Mouse (Mus musculus): ENCODE data around the gene Scube3. TPM values are rescaled to one million over a fixed set of nuclear protein-coding genes. Genes with fewer than 3 reads are reported as not detected.
"Not testable (repeated sequence)": the region's sequence is repeated elsewhere in the genome, so short reads cannot be mapped to it uniquely, and the experiment has no call there.

Gene Scube3
- polyA plus RNA-seq, 1 experiment from 2014 or later = 6.3 TPM

DNA sequence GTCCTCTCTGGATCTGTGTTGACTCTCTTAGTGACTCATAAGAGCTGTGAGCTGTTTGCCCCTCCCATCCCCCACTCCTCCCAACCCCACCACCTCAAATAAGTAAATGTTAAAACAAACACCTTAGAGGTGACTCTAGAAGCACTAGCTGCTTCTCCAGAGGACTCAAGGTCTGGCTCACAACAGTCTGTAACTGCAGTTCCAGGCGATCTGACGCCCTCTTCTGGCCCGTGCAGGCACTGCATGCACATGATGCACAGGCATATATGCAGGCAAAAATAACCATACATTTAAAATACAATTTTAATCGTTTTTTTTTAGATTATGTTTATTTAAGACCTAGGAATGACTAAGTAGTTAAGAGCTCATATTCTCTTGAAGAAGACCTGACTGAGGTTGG is 71.3 kb downstream of the Scube3 start:
- 41% methylated on average over 4 of the region's 4 CpGs for WGBS
- Histone ChIP-seq H3K4me2 (ENCODE audit: low read depth, low read length) (no peak overlapping the region), H3K9me3 (ENCODE audit: control insufficient read depth, low read length) (no peaks in the 10 kb centered on the region), H3K36me3 (ENCODE audit: control insufficient read depth, insufficient read depth, low read length) (no peaks in the 10 kb centered on the region), H3K4me3 (ENCODE audit: low read depth, low read length) (no peak overlapping the region), H3K27ac (ENCODE audit: low read depth, low read length) (no peak overlapping the region), H3K4me1 (ENCODE audit: control insufficient read depth, insufficient read depth, low read length) (no peaks in the 10 kb centered on the region), H3K9ac (replicated peaks; ENCODE audit: low read depth, low read length) (no peak overlapping the region), H3K27me3 (ENCODE audit: control insufficient read depth, insufficient read depth, low read length) (no peaks in the 10 kb centered on the region)
- no peak for ATAC-seq (ENCODE audit: low read depth)

DNA sequence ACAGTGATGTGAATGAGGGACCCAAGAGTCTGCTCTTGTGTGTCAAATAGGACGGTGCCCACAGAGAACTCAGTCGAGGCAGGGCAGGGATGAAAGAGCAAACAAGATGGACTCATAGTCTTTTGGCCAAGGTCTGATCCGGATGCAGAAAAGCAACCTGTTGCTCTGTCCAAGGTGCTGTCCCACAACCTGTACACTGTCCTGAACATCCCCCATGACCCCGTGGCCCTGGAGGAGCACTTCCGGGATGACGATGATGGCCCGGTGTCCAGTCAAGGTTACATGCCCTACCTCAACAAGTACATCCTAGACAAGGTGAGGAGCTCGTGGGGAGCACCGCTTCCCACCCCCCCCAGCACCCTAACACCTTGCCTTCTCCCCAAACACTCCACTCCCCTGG is 74.8 kb downstream of the Scube3 start:
- Histone ChIP-seq H3K9me3 (ENCODE audit: control insufficient read depth, low read length) (no peaks in the 10 kb centered on the region), H3K27me3 (ENCODE audit: control insufficient read depth, insufficient read depth, low read length) (no peaks in the 10 kb centered on the region), H3K27ac (ENCODE audit: low read depth, low read length) (no peak overlapping the region), H3K4me1 (ENCODE audit: control insufficient read depth, insufficient read depth, low read length) (no peaks in the 10 kb centered on the region), H3K36me3 (ENCODE audit: control insufficient read depth, insufficient read depth, low read length) (no peaks in the 10 kb centered on the region), H3K4me3 (ENCODE audit: low read depth, low read length) (no peak overlapping the region), H3K9ac (replicated peaks; ENCODE audit: low read depth, low read length) (no peak overlapping the region), H3K4me2 (ENCODE audit: low read depth, low read length) (no peak overlapping the region)
- no peak for ATAC-seq (ENCODE audit: low read depth)
- 90% methylated on average over 9 of the region's 9 CpGs for WGBS

DNA sequence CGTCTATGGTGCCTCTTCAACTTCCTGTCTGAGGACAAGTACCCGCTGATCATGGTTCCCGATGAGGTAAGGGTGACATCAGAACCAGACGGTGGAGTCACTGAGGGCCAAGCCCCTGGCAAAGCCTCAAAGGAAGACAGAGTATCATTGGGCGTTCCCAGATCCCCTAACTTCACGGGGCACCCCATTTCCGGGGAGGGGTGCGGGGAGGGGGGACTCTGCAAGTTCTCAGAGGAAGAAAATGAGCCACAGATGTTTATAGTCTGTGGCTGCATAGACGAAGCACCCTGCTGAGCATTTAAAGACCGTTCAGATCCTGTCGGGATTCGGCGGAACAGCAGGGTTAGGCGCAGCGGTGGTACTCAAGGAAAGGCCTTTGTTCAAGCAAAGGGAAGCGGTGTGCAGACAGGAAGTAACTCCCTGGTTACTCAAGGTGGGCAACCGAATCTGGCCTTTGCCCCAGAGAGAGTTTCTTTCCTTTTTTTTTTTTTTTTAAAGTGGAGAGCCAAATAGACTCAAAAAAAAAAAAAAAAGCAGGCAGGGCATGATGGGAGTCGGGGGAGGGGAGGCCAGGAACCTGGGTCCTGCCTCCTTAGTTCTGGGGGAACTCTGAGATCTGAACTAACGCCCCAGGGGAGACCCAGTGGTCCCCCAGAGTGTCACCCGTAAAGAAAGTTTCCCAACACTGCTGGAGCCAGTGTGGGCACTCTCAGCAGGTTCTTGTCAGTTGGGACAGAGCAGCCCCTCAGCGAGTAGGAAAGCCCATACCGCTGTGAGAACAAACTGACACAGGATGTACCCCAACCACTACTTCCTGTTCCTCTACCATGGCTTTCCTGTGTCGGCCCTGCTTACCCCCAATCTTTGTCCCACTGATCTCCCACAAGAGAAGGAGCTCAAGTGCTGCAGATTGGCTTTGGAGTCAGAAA is 76.0 kb downstream of the Scube3 start:
- Histone ChIP-seq H3K9ac (replicated peaks; ENCODE audit: low read depth, low read length) (0 out of 2 replicates have a peak overlapping the region, but pooled peaks have one; percentile 8), H3K4me2 (ENCODE audit: low read depth, low read length) (0 out of 2 replicates have a peak overlapping the region, but pooled peaks have one; percentile 2), H3K36me3 (ENCODE audit: control insufficient read depth, insufficient read depth, low read length) (no peaks in the 10 kb centered on the region), H3K9me3 (ENCODE audit: control insufficient read depth, low read length) (no peaks in the 10 kb centered on the region), H3K4me1 (ENCODE audit: control insufficient read depth, insufficient read depth, low read length) (peaks cover 2% of the 10 kb centered on the region), H3K27me3 (ENCODE audit: control insufficient read depth, insufficient read depth, low read length) (no peaks in the 10 kb centered on the region), H3K4me3 (ENCODE audit: low read depth, low read length) (no peak overlapping the region), H3K27ac (ENCODE audit: low read depth, low read length) (0 out of 2 replicates have a peak overlapping the region, but pooled peaks have one; percentile 7)
- 23% methylated on average over 23 of the region's 23 CpGs for whole genome bisulfite sequencing
- no peak for ATAC-seq (ENCODE audit: low read depth)

DNA sequence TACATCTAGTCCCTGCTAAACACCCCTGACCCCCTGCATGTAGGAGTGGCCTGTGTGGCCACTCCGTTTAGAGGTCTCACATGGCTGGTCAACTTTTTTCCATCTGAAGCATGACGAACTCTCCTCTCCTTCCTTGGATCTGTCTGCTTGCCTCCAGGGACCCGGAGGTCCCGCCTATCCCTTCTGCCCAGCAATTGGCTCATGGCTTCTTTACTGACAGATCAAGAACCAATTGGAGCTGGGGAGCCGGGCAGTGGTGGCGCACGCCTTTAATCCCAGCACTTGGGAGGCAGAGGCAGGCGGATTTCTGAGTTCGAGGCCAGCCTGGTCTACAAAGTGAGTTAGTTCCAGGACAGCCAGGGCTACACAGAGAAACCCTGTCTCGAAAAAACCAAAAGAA is 80.5 kb downstream of the Scube3 start:
- H3K36me3 ChIP-seq (ENCODE audit: control insufficient read depth, insufficient read depth, low read length); H3K4me3 ChIP-seq (ENCODE audit: low read depth, low read length); H3K9ac ChIP-seq (replicated peaks; ENCODE audit: low read depth, low read length); H3K27me3 ChIP-seq (ENCODE audit: control insufficient read depth, insufficient read depth, low read length); ATAC-seq (ENCODE audit: low read depth); H3K9me3 ChIP-seq (ENCODE audit: control insufficient read depth, low read length); H3K4me2 ChIP-seq (ENCODE audit: low read depth, low read length); H3K27ac ChIP-seq (ENCODE audit: low read depth, low read length): not testable (repeated sequence)
- H3K4me1 ChIP-seq (ENCODE audit: control insufficient read depth, insufficient read depth, low read length) = peaks cover 13% of the 10 kb centered on the region
- 94% methylated on average over 10 of the region's 10 CpGs for WGBS

DNA sequence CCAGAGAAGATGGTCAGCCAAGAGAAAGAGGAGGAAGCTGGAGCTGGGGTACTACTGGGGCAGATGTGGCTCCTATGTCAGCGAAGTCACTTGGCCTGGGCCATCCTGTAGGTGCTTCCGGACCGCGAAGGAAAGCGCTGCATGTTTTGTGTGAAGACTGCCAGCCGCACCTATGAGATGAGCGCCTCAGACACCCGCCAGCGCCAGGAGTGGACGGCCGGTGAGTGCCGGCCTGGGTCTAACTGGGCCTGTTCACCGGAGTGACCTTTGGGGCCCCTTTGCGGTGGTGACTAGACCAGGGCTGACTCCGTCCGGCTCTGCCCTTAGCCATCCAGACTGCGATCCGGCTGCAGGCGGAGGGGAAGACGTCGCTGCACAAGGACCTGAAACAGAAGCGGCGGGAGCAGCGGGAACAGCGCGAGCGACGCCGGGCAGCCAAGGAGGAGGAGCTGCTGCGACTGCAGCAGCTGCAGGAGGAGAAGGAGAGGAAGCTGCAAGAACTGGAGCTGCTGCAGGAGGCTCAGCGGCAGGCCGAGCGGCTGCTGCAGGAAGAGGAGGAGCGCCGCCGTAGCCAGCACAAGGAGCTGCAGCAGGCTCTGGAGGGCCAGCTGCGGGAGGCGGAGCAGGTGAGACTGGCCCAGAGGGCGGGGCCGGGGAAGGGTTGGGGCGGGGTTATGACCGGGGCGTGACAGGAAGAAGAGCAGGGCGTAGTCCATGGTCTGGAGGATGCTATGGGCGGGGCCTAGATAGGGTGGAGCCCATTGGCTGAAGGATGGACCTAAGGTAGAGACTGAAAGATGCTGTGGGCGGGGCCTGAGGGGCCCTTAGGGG is 81.8 kb downstream of the Scube3 start:
- Histone ChIP-seq H3K9me3 (ENCODE audit: control insufficient read depth, low read length) (no peaks in the 10 kb centered on the region), H3K36me3 (ENCODE audit: control insufficient read depth, insufficient read depth, low read length) (no peaks in the 10 kb centered on the region), H3K27ac (ENCODE audit: low read depth, low read length) (peak overlapping the region; percentile 82), H3K9ac (replicated peaks; ENCODE audit: low read depth, low read length) (peak overlapping the region; percentile 81), H3K27me3 (ENCODE audit: control insufficient read depth, insufficient read depth, low read length) (no peaks in the 10 kb centered on the region), H3K4me1 (ENCODE audit: control insufficient read depth, insufficient read depth, low read length) (peaks cover 13% of the 10 kb centered on the region), H3K4me3 (ENCODE audit: low read depth, low read length) (peak overlapping the region; percentile 49), H3K4me2 (ENCODE audit: low read depth, low read length) (peak overlapping the region; percentile 92)
- 1% methylated on average over 46 of the region's 46 CpGs for WGBS
- peak; percentile 80 for ATAC-seq (ENCODE audit: low read depth)

Other genes with a start within 250 kb of the Scube3 start
- gene Anks1, start 232.8 kb upstream of the Scube3 start, polyA plus RNA-seq (2014; fragmentation: Nextera tagmentation; extraction: Ambion mirVana) = 55.8 and 59.4 TPM in 2 replicates
- gene Taf11, start 232.3 kb upstream of the Scube3 start, polyA plus RNA-seq (2014; fragmentation: Nextera tagmentation; extraction: Ambion mirVana) = 56.8 and 60.3 TPM in 2 replicates
- 0.79 and 1.7 TPM in 2 replicates for gene Tcp11, start 61.5 kb upstream of the Scube3 start, polyA plus RNA-seq (2014; fragmentation: Nextera tagmentation; extraction: Ambion mirVana)
- gene Zfp523, start 35.0 kb downstream of the Scube3 start, polyA plus RNA-seq (2014; fragmentation: Nextera tagmentation; extraction: Ambion mirVana) = 37.6 and 46.1 TPM in 2 replicates
- 4.0 and 5.0 TPM in 2 replicates for gene Def6, start 65.6 kb downstream of the Scube3 start, polyA plus RNA-seq (2014; fragmentation: Nextera tagmentation; extraction: Ambion mirVana)
- gene Ppard, start 90.6 kb downstream of the Scube3 start, polyA plus RNA-seq (2014; fragmentation: Nextera tagmentation; extraction: Ambion mirVana) = 1.3 and 2.0 TPM in 2 replicates
- gene Fance, start 171.4 kb downstream of the Scube3 start, polyA plus RNA-seq (2014; fragmentation: Nextera tagmentation; extraction: Ambion mirVana) = 22.7 and 23.5 TPM in 2 replicates
- gene Rpl10a, start 186.3 kb downstream of the Scube3 start, polyA plus RNA-seq (2014; fragmentation: Nextera tagmentation; extraction: Ambion mirVana) = 367 and 407 TPM in 2 replicates
- 1.2 and 1.6 TPM in 2 replicates for gene Tead3, start 208.7 kb downstream of the Scube3 start, polyA plus RNA-seq (2014; fragmentation: Nextera tagmentation; extraction: Ambion mirVana)
- 0.66 and 0.89 TPM in 2 replicates for gene Tulp1, start 223.1 kb downstream of the Scube3 start, polyA plus RNA-seq (2014; fragmentation: Nextera tagmentation; extraction: Ambion mirVana)

Data from neural tube, embryonic 14.5 days (tissue).